Mouse (Mus musculus) liver, adult 2 months (tissue): ENCODE measurements around the gene Fshr. TPM values are rescaled to one million over a fixed set of nuclear protein-coding genes. Genes with fewer than 3 reads are reported as not detected.

Experiments used
- DNase-seq: peaks from one replicate; pipeline ENCODE4 v3.0.0-alpha.2; 2011; ENCODE audit warnings: low read depth, low spot score; ENCODE audit errors: extremely low read depth
- H3K27ac ChIP-seq: fragments of 200-500 bp; replicated peaks from 2 replicates; pipeline ENCODE4 v1.5.1; 2012; ENCODE audit warnings: low read depth, mild to moderate bottlenecking, control low read depth, inconsistent platforms, low read length; ENCODE audit not compliant: insufficient read depth
- H3K27me3 ChIP-seq: fragments of 200-500 bp; 2 replicates; pipeline ENCODE4 v1.6.1; 2012; ENCODE audit warnings: mild to moderate bottlenecking, moderate library complexity, low read length, inconsistent platforms; ENCODE audit not compliant: control insufficient read depth, insufficient read depth
- H3K36me3 ChIP-seq: fragments of 200-500 bp; 2 replicates; pipeline ENCODE4 v1.6.1; 2012; ENCODE audit warnings: low read length, inconsistent platforms; ENCODE audit not compliant: control insufficient read depth, insufficient read depth
- H3K4me1 ChIP-seq: fragments of 200-500 bp; 2 replicates; pipeline ENCODE4 v1.6.1; 2011; ENCODE audit warnings: low read length; ENCODE audit not compliant: control insufficient read depth, insufficient read depth
- H3K4me3 ChIP-seq: fragments of 200-500 bp; 2 replicates; pipeline ENCODE4 v1.5.1; 2011; ENCODE audit warnings: low read depth, mild to moderate bottlenecking, control low read depth, low read length, moderate library complexity; ENCODE audit not compliant: insufficient read depth
- H3K79me2 ChIP-seq: fragments of 200-500 bp; 2 replicates; pipeline ENCODE4 v1.6.1; 2012; ENCODE audit warnings: inconsistent platforms, mild to moderate bottlenecking, low read length, moderate library complexity; ENCODE audit not compliant: control insufficient read depth, insufficient read depth
- H3K9ac ChIP-seq: fragments of 200-500 bp; 2 replicates; pipeline ENCODE4 v1.6.1; 2012; ENCODE audit warnings: low read depth, mild to moderate bottlenecking, control low read depth, inconsistent platforms, low read length
- CTCF ChIP-seq: fragments of 200-500 bp; IDR thresholded peaks from 2 replicates; pipeline ENCODE4 v1.5.1; 2011; ENCODE audit warnings: low read depth, low read length, control low read depth
- POLR2A ChIP-seq: fragments of 200-500 bp; IDR thresholded peaks from 2 replicates; pipeline ENCODE4 v1.6.1; 2011; ENCODE audit warnings: low read length, control low read depth; ENCODE audit not compliant: insufficient read depth; ENCODE audit errors: extremely low read depth
- WGBS: fragments of 180-500 bp; shearing (Covaris S2); methylation state at CpG from one replicate; pipeline ENCODE4 v1.1.7; 2018; 5-methylcytosine and 5-hydroxymethylcytosine counted together
- polyA plus RNA-seq: library from polyadenylated mRNA; depleted of rRNA; stranded (reverse); fragments of >200 nt; gene quantifications from 2 replicates; pipeline ENCODE4 v1.2.3, GENCODE M21; 2012
- total RNA-seq: library from RNA; depleted of rRNA; stranded (reverse); fragments of >200 nt; gene quantifications from 2 replicates; pipeline ENCODE4 v1.2.3, GENCODE M21; 2014

Gene Fshr
- total and polyA plus RNA-seq, 2 experiments = not detected

- Histone ChIP-seq H3K4me1 (no peaks in the 10 kb centered on the region), H3K27ac (no peak overlapping the region), H3K79me2 (no peaks in the 10 kb centered on the region), H3K9ac (no peak overlapping the region), H3K27me3 (no peaks in the 10 kb centered on the region), H3K36me3 (no peaks in the 10 kb centered on the region), H3K4me3 (no peak overlapping the region)
- TF ChIP-seq CTCF = no peak
- no peak for TF ChIP-seq POLR2A
- DNase-seq = no peak
- 75% methylated on average over 5 of the region's 5 CpGs for WGBS
Observed at GRCm38 (mm10) chr17:89005959-89006358, 194.5 kb downstream of the Fshr start.

- Histone ChIP-seq H3K4me1 (no peaks in the 10 kb centered on the region), H3K9ac (no peak overlapping the region), H3K79me2 (no peaks in the 10 kb centered on the region), H3K27ac (no peak overlapping the region), H3K36me3 (no peaks in the 10 kb centered on the region), H3K4me3 (no peak overlapping the region), H3K27me3 (no peaks in the 10 kb centered on the region)
- DNase-seq = no peak
- TF ChIP-seq CTCF (no peak), POLR2A (no peak)
Observed at GRCm38 (mm10) chr17:88999907-89000306, 200.6 kb downstream of the Fshr start.

GRCm38 (mm10) chr17:88998243-88998642 lies 202.2 kb downstream of the Fshr start:
- 70% methylated on average over 1 of the region's 1 CpGs for whole genome bisulfite sequencing
- no peak for DNase-seq
- H3K9ac ChIP-seq = no peak overlapping the region
- TF ChIP-seq POLR2A = no peak
- TF ChIP-seq CTCF = no peak
- no peaks in the 10 kb centered on the region for H3K4me1 ChIP-seq
- no peak overlapping the region for H3K27ac ChIP-seq
- H3K36me3 ChIP-seq = no peaks in the 10 kb centered on the region
- H3K79me2 ChIP-seq = no peaks in the 10 kb centered on the region
- H3K4me3 ChIP-seq = no peak overlapping the region
- H3K27me3 ChIP-seq = no peaks in the 10 kb centered on the region

DNA sequence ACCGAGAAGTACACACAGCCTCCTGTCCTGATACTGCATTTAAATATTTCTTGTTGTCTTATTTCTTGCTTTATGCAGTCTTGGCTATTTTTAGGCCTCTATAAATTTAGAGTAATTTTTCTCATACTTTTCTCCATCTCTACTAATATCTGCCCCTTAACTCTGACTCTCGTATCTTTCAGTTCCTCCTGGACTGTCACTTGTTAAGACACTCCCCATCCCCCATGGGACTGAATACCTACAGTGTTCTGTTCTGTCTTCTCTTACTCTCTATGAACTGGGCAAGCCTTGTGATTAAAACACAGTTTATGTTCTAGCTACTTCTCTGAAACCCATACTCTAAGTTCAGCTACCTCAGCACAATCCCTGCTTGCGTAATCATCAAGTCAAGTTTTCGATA lies 209.2 kb downstream of the Fshr start:
- Histone ChIP-seq H3K9ac (no peak overlapping the region), H3K27ac (no peak overlapping the region), H3K4me3 (no peak overlapping the region), H3K27me3 (no peaks in the 10 kb centered on the region), H3K36me3 (no peaks in the 10 kb centered on the region), H3K4me1 (no peaks in the 10 kb centered on the region), H3K79me2 (no peaks in the 10 kb centered on the region)
- 90% methylated on average over 4 of the region's 4 CpGs for WGBS
- TF ChIP-seq CTCF = no peak
- no peak for TF ChIP-seq POLR2A
- DNase-seq = no peak

DNA sequence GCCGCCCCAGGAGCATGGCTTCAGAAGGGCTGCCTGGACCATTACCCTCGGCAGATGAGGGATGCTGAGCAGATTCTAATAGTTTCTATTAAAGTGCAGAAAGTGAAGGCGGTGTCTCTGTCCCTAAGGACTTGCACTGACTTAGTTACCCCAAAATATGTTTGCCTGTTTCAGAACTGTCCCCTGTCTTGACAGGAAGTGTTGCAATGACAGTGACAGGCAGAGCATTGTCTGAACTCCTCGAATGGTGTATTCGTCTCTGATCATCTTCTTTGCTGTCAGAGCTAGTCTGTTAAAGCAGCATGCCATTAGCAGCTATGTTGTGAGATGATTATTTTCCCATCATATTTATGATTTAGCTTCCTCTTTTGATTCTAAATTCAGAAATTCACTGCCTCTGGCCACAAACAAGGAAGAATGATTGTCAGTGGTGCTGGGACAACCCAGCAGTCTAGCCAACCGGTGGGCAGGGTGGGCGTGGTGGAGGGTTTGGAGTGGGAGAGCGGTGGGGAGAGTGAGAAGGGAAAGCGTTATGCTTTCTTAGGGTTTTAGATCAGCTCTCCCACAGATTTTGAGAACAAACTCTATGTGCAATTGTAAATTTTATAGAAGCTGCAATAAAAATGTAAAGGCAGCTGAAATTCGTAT lies 219.6 kb downstream of the Fshr start:
- no peak overlapping the region for H3K4me3 ChIP-seq
- TF ChIP-seq CTCF (no peak), POLR2A (no peak)
- DNase-seq = no peak
- no peaks in the 10 kb centered on the region for H3K4me1 ChIP-seq
- H3K27me3 ChIP-seq = no peaks in the 10 kb centered on the region
- H3K79me2 ChIP-seq = no peaks in the 10 kb centered on the region
- WGBS = 76% methylated on average over 10 of the region's 10 CpGs
- H3K36me3 ChIP-seq = no peaks in the 10 kb centered on the region
- H3K9ac ChIP-seq = no peak overlapping the region
- no peak overlapping the region for H3K27ac ChIP-seq

GRCm38 (mm10) chr17:88974538-88974937 lies 225.9 kb downstream of the Fshr start:
- Histone ChIP-seq H3K4me3 (no peak overlapping the region), H3K27ac (no peak overlapping the region), H3K27me3 (no peaks in the 10 kb centered on the region), H3K9ac (no peak overlapping the region), H3K36me3 (no peaks in the 10 kb centered on the region), H3K4me1 (no peaks in the 10 kb centered on the region), H3K79me2 (no peaks in the 10 kb centered on the region)
- 77% methylated on average over 3 of the region's 3 CpGs for WGBS
- TF ChIP-seq POLR2A (no peak), CTCF (no peak)
- no peak for DNase-seq
